Comparison of ENCODE assay signal across 12 mouse cellular contexts in the genomic region with DNA sequence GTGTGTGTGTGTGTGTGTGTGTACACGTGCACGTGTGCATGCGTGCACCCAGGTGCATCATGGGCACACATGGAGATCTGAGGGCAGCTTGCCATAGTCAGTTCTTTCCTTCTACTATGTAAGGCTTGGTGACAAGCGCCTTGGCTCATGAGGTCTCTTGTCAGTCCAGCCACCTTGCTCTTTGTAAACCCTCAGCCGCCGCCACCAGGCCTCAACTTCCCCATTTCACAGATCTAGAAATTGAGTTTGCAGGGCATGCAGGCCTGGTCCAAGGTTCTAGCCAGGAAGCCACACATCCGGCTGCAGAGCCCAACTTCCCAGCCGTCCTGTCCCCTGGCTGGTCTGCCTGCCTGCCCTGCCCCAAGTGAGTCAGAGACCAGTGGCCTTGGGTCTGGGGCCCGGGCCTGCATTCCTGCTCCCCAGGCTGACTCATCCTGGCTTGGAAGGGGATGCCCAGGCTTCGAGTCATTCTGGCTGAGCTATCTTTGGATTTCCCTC. TPM values are rescaled to one million over a fixed set of nuclear protein-coding genes. Genes with fewer than 3 reads are reported as not detected.
A peak's percentile ranks its signal among the peaks of the same experiment; 100 is the strongest.
DNase-seq lines count a peak whose midpoint lies in the region; ATAC-seq and TF ChIP-seq lines count a peak whose summit lies in the region.
"Had no signal": no experiment of that assay in that cellular context is flagged by ENCODE, and none has a peak within 500 bp of the region (broad histone marks: within the 10 kb centered on the region; RNA-seq: fewer than 3 reads in every experiment).

No protein-coding gene starts in this region.

- no peaks in the 10 kb centered on the region for H3K27me3 ChIP-seq in stomach, embryonic 14.5 days (ENCODE audit: control insufficient read depth, insufficient read depth, low read length)
- no peaks in the 10 kb centered on the region for H3K27me3 ChIP-seq in stomach, postnatal 0 days (ENCODE audit: control insufficient read depth, insufficient read depth, low read length)
- no peaks in the 10 kb centered on the region for H3K27me3 ChIP-seq in myocyte (ENCODE audit: control insufficient read depth, insufficient read depth, insufficient read length)
- H3K27me3 ChIP-seq: heart, embryonic 15.5 days had no signal

- no peaks in the 10 kb centered on the region for H3K79me2 ChIP-seq in myocyte (ENCODE audit: control insufficient read depth, insufficient read depth)

- no peaks in the 10 kb centered on the region for H3K36me3 ChIP-seq in stomach, embryonic 14.5 days (ENCODE audit: control insufficient read depth, insufficient read depth, low read length)
- H3K36me3 ChIP-seq in stomach, postnatal 0 days (ENCODE audit: control insufficient read depth, insufficient read depth, low read length): no peaks in the 10 kb centered on the region
- no peaks in the 10 kb centered on the region for H3K36me3 ChIP-seq in myocyte (ENCODE audit: control insufficient read depth, insufficient read depth)
- H3K36me3 ChIP-seq: heart, embryonic 15.5 days had no signal

- H3K27ac ChIP-seq in stomach, embryonic 14.5 days (ENCODE audit: low read length): 0 out of 2 replicates have a peak overlapping the region, but pooled peaks have one; percentile 1
- H3K27ac ChIP-seq in stomach, postnatal 0 days (replicated peaks): no peak overlapping the region
- H3K27ac ChIP-seq: heart, embryonic 15.5 days had no signal

- WGBS in stomach, embryonic 14.5 days: 72% methylated on average over 10 of the region's 10 CpGs
- 69% methylated on average over 10 of the region's 10 CpGs for WGBS in stomach, postnatal 0 days

- H3K9me3 ChIP-seq in stomach, embryonic 14.5 days (ENCODE audit: control insufficient read depth, low read depth, low read length): no peaks in the 10 kb centered on the region
- H3K9me3 ChIP-seq in stomach, postnatal 0 days (ENCODE audit: control insufficient read depth, low read length): no peaks in the 10 kb centered on the region
- H3K9me3 ChIP-seq: heart, embryonic 15.5 days had no signal

- no peak overlapping the region for H3K4me3 ChIP-seq in stomach, embryonic 14.5 days (ENCODE audit: low read depth, low read length)
- no peak overlapping the region for H3K4me3 ChIP-seq in stomach, postnatal 0 days (ENCODE audit: low read depth, low read length)
- H3K4me3 ChIP-seq in myocyte: no peak overlapping the region
- H3K4me3 ChIP-seq: erythroblast, embryonic 14.5 days; heart, embryonic 15.5 days had no signal

- DNase-seq in stomach, postnatal 0 days (ENCODE audit: low spot score): no peak
- DNase-seq in adrenal gland, postnatal 36 days: peak; percentile 94 to 95
- DNase-seq in heart, postnatal 14 days: peak; percentile 25 to 33
- no peak for DNase-seq in left cerebral cortex, adult 11 months (ENCODE audit: low spot score)
- DNase-seq in spleen, postnatal 14 days (ENCODE audit: low spot score in 2 of 2): no peak
- no peak for DNase-seq in left cerebral cortex, postnatal 4 days

- H3K4me2 ChIP-seq in stomach, embryonic 14.5 days (replicated peaks; ENCODE audit: low read depth, low read length): no peak overlapping the region
- no peak overlapping the region for H3K4me2 ChIP-seq in stomach, postnatal 0 days (replicated peaks; ENCODE audit: low read depth)
- H3K4me2 ChIP-seq in myocyte (ENCODE audit: low read depth): peak overlapping the region; percentile 43
- H3K4me2 ChIP-seq: heart, embryonic 15.5 days had no signal

- no peak for ATAC-seq in stomach, embryonic 14.5 days (ENCODE audit: insufficient number of reproducible peaks, insufficient read depth, low FRiP score, low read depth)
- ATAC-seq in stomach, postnatal 0 days (ENCODE audit: low FRiP score, low TSS enrichment): no peak

- intact Hi-C loops in heart, postnatal 14 days (cut with DNase I): loop anchor here (5.0 kb wide), 1 partner anchor 420 kb away; no protein-coding TSS in a partner anchor
- intact Hi-C loops in left cerebral cortex, postnatal 4 days (cut with DNase I): no loop called here

- TF ChIP-seq EP300 in stomach, postnatal 0 days (optimal IDR thresholded peaks at IDR 0.05): no peak

- no peak for TF ChIP-seq CTCF in stomach, postnatal 0 days (IDR thresholded peaks at IDR 0.05; ENCODE audit: low read depth)

- no peak overlapping the region for H3ac ChIP-seq in myocyte (ENCODE audit: control insufficient read depth, insufficient read length)

- TF ChIP-seq POLR2A in myocyte (IDR thresholded peaks at IDR 0.05; ENCODE audit: insufficient read length, low read depth): no peak

- H3K4me1 ChIP-seq in stomach, embryonic 14.5 days (ENCODE audit: control insufficient read depth, insufficient read depth, low read length): peaks cover 19% of the 10 kb centered on the region; the same call in 1 of the 2 replicates
- no peaks in the 10 kb centered on the region for H3K4me1 ChIP-seq in stomach, postnatal 0 days (replicated peaks; ENCODE audit: control insufficient read depth, insufficient read depth)

- no peak overlapping the region for H3K9ac ChIP-seq in stomach, embryonic 14.5 days (replicated peaks; ENCODE audit: low read depth, low read length)
- no peak overlapping the region for H3K9ac ChIP-seq in stomach, postnatal 0 days (ENCODE audit: low read length)
- H3K9ac ChIP-seq: heart, embryonic 15.5 days had no signal

TF ChIP-seq in myocyte, 11 proteins besides CTCF, POLR2A, EP300 and RAD21:
- TF ChIP-seq SRF (IDR thresholded peaks at IDR 0.05; ENCODE audit: control insufficient read depth, insufficient read length, low read depth) (peak; percentile 33), CEBPB (IDR thresholded peaks at IDR 0.05; ENCODE audit: insufficient read depth, poor library complexity, severe bottlenecking) (no peak), TCF12 (IDR thresholded peaks at IDR 0.05; ENCODE audit: insufficient read depth, poor library complexity, severe bottlenecking) (peak; percentile 36), MYOD1 (IDR thresholded peaks at IDR 0.05; ENCODE audit: control insufficient read depth in 1 of 3, insufficient read length in 2 of 3, low read depth in 2 of 3) (peak in 1 of 3 experiments; percentile 24), REST (IDR thresholded peaks at IDR 0.05; ENCODE audit: insufficient read depth, insufficient read length) (no peak), E2F4 (IDR thresholded peaks at IDR 0.05; ENCODE audit: insufficient read depth) (no peak), MAX (IDR thresholded peaks at IDR 0.05; ENCODE audit: low read depth) (no peak), POLR2AphosphoS2 (IDR thresholded peaks at IDR 0.05; ENCODE audit: insufficient read length, low read depth) (peak; percentile 75), TCF3 (IDR thresholded peaks at IDR 0.05; ENCODE audit: insufficient read length, low read depth) (no peak), MYOG (IDR thresholded peaks at IDR 0.05; ENCODE audit: control insufficient read depth in 1 of 3, insufficient read depth in 1 of 3, insufficient read length in 2 of 3, low read depth in 2 of 3) (peak in 1 of 3 experiments; percentile 68), USF1 (IDR thresholded peaks at IDR 0.05; ENCODE audit: low read depth) (no peak)
TF ChIP-seq in myocyte: peak in this region for 5.

RNA-seq across cellular contexts. Expression of gene Smg9, which starts 12.3 kb away (rescaled TPM):
- polyA plus RNA-seq in stomach, embryonic 14.5 days (2014; fragmentation: Nextera tagmentation; extraction: Ambion mirVana): 23.2 and 26.6 TPM in 2 replicates
- 14.1 and 14.4 TPM in 2 replicates for polyA plus RNA-seq in stomach, postnatal 0 days (2015; fragmentation: Nextera tagmentation; extraction: Ambion mirVana)
- total RNA-seq in adrenal gland, postnatal 36 days (2021): 10 to 100 TPM; 17.8 to 21.1 TPM
- total RNA-seq in heart, postnatal 14 days (2021): 10 to 100 TPM in 1 of 2 experiments, 1 to 10 TPM in 1; 9.4 to 10.2 TPM
- 17.4 TPM for polyA plus RNA-seq in myocyte (2012; fragmentation: generic; extraction: Trizol)
- 10 to 100 TPM; 42.0 to 43.2 TPM for total RNA-seq in left cerebral cortex, postnatal 4 days (2021)

RNA-seq across cellular contexts. Expression of gene Kcnn4, which starts 17.0 kb away (rescaled TPM):
- 2.4 and 3.0 TPM in 2 replicates for polyA plus RNA-seq in stomach, embryonic 14.5 days (2014; fragmentation: Nextera tagmentation; extraction: Ambion mirVana)
- 15.5 and 17.0 TPM in 2 replicates for polyA plus RNA-seq in stomach, postnatal 0 days (2015; fragmentation: Nextera tagmentation; extraction: Ambion mirVana)
- total RNA-seq in adrenal gland, postnatal 36 days (2021): 1 to 10 TPM in 1 of 2 experiments, under 1 TPM in 1; 0.79 to 1.3 TPM
- 1 to 10 TPM; 1.0 to 3.3 TPM for total RNA-seq in heart, postnatal 14 days (2021)
- 37.4 TPM for polyA plus RNA-seq in myocyte (2012; fragmentation: generic; extraction: Trizol)
- total RNA-seq in left cerebral cortex, postnatal 4 days (2021): under 1 TPM; 0.34 to 0.48 TPM

RNA-seq across cellular contexts. Expression of gene Lypd5, which starts 38.1 kb away (rescaled TPM):
- polyA plus RNA-seq in stomach, embryonic 14.5 days (2014; fragmentation: Nextera tagmentation; extraction: Ambion mirVana): not detected in 2 replicates
- polyA plus RNA-seq in stomach, postnatal 0 days (2015; fragmentation: Nextera tagmentation; extraction: Ambion mirVana): 196 and 201 TPM in 2 replicates
- total RNA-seq in adrenal gland, postnatal 36 days (2021): not detected
- total RNA-seq in heart, postnatal 14 days (2021): not detected
- polyA plus RNA-seq in myocyte (2012; fragmentation: generic; extraction: Trizol): not detected
- not detected for total RNA-seq in left cerebral cortex, postnatal 4 days (2021)
- polyA plus RNA-seq: erythroblast, embryonic 14.5 days; limb, embryonic 11.5 days; neural tube, embryonic 11.5 days had no signal

RNA-seq across cellular contexts. Expression of gene Tescl, which starts 53.4 kb away (rescaled TPM):
- 0.41 TPM in 1 of 2 replicates, not detected in the other for polyA plus RNA-seq in stomach, embryonic 14.5 days (2014; fragmentation: Nextera tagmentation; extraction: Ambion mirVana)
- polyA plus RNA-seq in stomach, postnatal 0 days (2015; fragmentation: Nextera tagmentation; extraction: Ambion mirVana): 0.15 and 0.42 TPM in 2 replicates
- under 1 TPM; 0.36 to 0.56 TPM for total RNA-seq in adrenal gland, postnatal 36 days (2021)
- total RNA-seq in heart, postnatal 14 days (2021): not detected
- 0.05 TPM for polyA plus RNA-seq in myocyte (2012; fragmentation: generic; extraction: Trizol)
- total RNA-seq in left cerebral cortex, postnatal 4 days (2021): under 1 TPM in 1 of 2 experiments, not detected in 1; 0.46 TPM
- polyA plus RNA-seq: erythroblast, embryonic 14.5 days; heart, embryonic 15.5 days; limb, embryonic 11.5 days; neural tube, embryonic 11.5 days had no signal

Comparison
In these comparisons a context has a peak if more than half of its experiments do, and no peak if none do; other contexts are left out.
1. DNase-seq: peak in adrenal gland, postnatal 36 days (2 of 2) and heart, postnatal 14 days (2 of 2); none in stomach, postnatal 0 days (single experiment), left cerebral cortex, adult 11 months (single experiment), spleen, postnatal 14 days (0 of 2) and left cerebral cortex, postnatal 4 days (single experiment).